Mouse (Mus musculus) myocyte (in vitro differentiated cells): ENCODE measurements around the gene Pgap2. TPM values are rescaled to one million over a fixed set of nuclear protein-coding genes. Genes with fewer than 3 reads are reported as not detected.
A peak's percentile ranks its signal among the peaks of the same experiment; 100 is the strongest.

ENCODE experiments used
- H3K27me3 ChIP-seq: one replicate; pipeline ENCODE4 v1.6.1; 2011; ENCODE audit not compliant: control insufficient read depth, insufficient read depth, insufficient read length
- H3K36me3 ChIP-seq: one replicate; pipeline ENCODE4 v1.6.1; 2011; ENCODE audit not compliant: control insufficient read depth, insufficient read depth
- H3K4me2 ChIP-seq: one replicate; pipeline ENCODE4 v1.6.1; 2011; ENCODE audit warnings: low read depth, control low read depth
- H3K4me3 ChIP-seq: one replicate; pipeline ENCODE4 v1.5.1; 2011; ENCODE audit warnings: mild to moderate bottlenecking, control low read depth, moderate library complexity
- H3K79me2 ChIP-seq: one replicate; pipeline ENCODE4 v1.6.1; 2011; ENCODE audit not compliant: control insufficient read depth, insufficient read depth
- H3ac ChIP-seq: one replicate; pipeline ENCODE4 v1.6.1; 2011; ENCODE audit not compliant: control insufficient read depth, insufficient read length
- CEBPB ChIP-seq: IDR thresholded peaks from 2 replicates; pipeline ENCODE4 v1.6.1; 2011; ENCODE audit warnings: mild to moderate bottlenecking, moderate library complexity; ENCODE audit not compliant: poor library complexity, insufficient read depth, severe bottlenecking
- E2F4 ChIP-seq: IDR thresholded peaks from one replicate; pipeline ENCODE4 v1.6.1; 2011; ENCODE audit warnings: mild to moderate bottlenecking, control low read depth, moderate library complexity; ENCODE audit not compliant: insufficient read depth
- MAX ChIP-seq: IDR thresholded peaks from one replicate; pipeline ENCODE4 v1.6.1; 2011; ENCODE audit warnings: low read depth, mild to moderate bottlenecking, control low read depth
- MYOD1 ChIP-seq, 3 experiments: IDR thresholded peaks; one replicate each; pipeline ENCODE4 v1.6.1; 2011; ENCODE audit warnings: control low read depth in 2 of 3, low read depth in 2 of 3, mild to moderate bottlenecking in 2 of 3, moderate library complexity in 1 of 3; ENCODE audit not compliant: insufficient read length in 2 of 3, control insufficient read depth in 1 of 3
- MYOG ChIP-seq, 3 experiments: IDR thresholded peaks; one replicate each; pipeline ENCODE4 v1.6.1; 2011; ENCODE audit warnings: control low read depth in 2 of 3, low read depth in 2 of 3, mild to moderate bottlenecking in 2 of 3; ENCODE audit not compliant: insufficient read length in 2 of 3, control insufficient read depth in 1 of 3, insufficient read depth in 1 of 3
- POLR2A ChIP-seq: IDR thresholded peaks from one replicate; pipeline ENCODE4 v1.6.1; 2011; ENCODE audit warnings: low read depth, mild to moderate bottlenecking, control low read depth, moderate library complexity; ENCODE audit not compliant: insufficient read length
- POLR2AphosphoS2 ChIP-seq: IDR thresholded peaks from one replicate; pipeline ENCODE4 v1.6.1; 2011; ENCODE audit warnings: low read depth, control low read depth; ENCODE audit not compliant: insufficient read length
- REST ChIP-seq: IDR thresholded peaks from one replicate; pipeline ENCODE4 v1.6.1; 2011; ENCODE audit warnings: mild to moderate bottlenecking, control low read depth, moderate library complexity; ENCODE audit not compliant: insufficient read depth, insufficient read length
- SRF ChIP-seq: IDR thresholded peaks from one replicate; pipeline ENCODE4 v1.6.1; 2011; ENCODE audit warnings: low read depth; ENCODE audit not compliant: control insufficient read depth, insufficient read length
- TCF12 ChIP-seq: IDR thresholded peaks from one replicate; pipeline ENCODE4 v1.6.1; 2011; ENCODE audit warnings: mild to moderate bottlenecking, control low read depth; ENCODE audit not compliant: poor library complexity, insufficient read depth, severe bottlenecking
- TCF3 ChIP-seq: IDR thresholded peaks from one replicate; pipeline ENCODE4 v1.6.1; 2011; ENCODE audit warnings: low read depth, control low read depth; ENCODE audit not compliant: insufficient read length
- USF1 ChIP-seq: IDR thresholded peaks from one replicate; pipeline ENCODE4 v1.6.1; 2011; ENCODE audit warnings: low read depth, mild to moderate bottlenecking, control low read depth, moderate library complexity
- polyA plus RNA-seq: library from polyadenylated mRNA; unstranded; fragments of >200 nt; fragmentation: generic; extraction: Trizol; gene quantifications from one replicate; pipeline ENCODE4 v1.2.1, GENCODE M21; 2012; ENCODE audit warnings: missing spikeins

The Pgap2 gene
- 33.3 TPM for polyA plus RNA-seq

DNA sequence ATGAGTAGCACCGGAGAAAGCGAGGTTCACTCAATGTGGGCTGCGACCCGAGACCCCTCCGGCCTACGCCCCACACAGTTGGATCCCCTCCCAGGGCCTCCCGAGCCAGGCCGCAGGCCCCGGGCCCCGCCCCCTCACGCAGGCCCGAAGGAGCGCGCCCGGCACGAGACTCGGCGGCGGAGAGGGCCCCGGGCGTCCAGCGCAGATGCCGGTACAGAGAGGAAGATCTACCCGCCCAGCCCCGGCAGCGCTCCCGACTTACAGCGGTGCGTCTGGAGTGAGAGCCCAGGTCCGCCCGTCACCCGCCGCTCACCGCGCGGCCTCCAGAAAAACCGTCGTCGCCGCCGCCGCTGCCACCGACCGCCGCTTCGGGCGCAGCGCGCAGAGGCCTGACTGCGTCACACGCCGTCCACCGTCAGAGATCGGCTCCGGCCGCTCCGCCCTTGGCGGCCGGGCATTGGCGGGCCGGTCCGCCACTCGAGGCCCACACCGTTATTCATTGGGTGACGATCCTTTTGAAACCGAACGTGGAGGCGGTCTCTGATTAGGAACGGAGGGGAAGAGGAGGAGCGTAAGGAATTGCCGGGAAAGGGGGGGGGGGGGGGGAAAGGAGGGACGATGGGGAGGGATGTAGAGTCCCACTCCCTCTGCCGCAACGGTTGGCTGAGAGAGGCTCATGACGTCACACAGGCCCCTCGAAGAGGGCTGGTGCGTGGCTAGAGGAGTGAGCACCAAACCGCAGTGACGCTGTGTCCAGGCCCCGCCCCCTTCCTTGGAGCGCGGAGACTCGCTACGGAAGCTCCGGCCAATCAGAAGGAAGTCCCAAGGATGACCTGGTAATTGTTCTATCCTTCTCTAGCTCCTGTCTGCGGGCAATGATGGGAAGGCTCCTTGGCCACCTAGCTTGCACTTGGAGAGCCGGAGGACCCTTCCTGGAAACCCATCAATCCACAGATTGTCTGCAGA lies at the start of gene Pgap2, which contains the start of gene Nup98:
Pgap2 (plus strand) TSS at position 453 of the 966 bp plus-strand sequence.
Nup98 (minus strand) TSS at position 421 of the 966 bp plus-strand sequence.
- TF ChIP-seq MAX (no peak), CEBPB (no peak), MYOD1 (IDR thresholded peaks at IDR 0.05; ENCODE audit: control insufficient read depth in 1 of 3, insufficient read length in 2 of 3, low read depth in 2 of 3) (peak in 1 of 3 experiments; percentile 4), MYOG (IDR thresholded peaks at IDR 0.05; ENCODE audit: control insufficient read depth in 1 of 3, insufficient read depth in 1 of 3, insufficient read length in 2 of 3, low read depth in 2 of 3) (peak in 1 of 3 experiments; percentile 10), POLR2AphosphoS2 (peak; percentile 65), E2F4 (peak; percentile 13), POLR2A (peak; percentile 62)
- Histone ChIP-seq H3ac (peak within 1 kb of the TSS; percentile 68), H3K36me3 (no peaks in the 10 kb centered on the region), H3K4me2 (peak within 1 kb of the TSS; percentile 93), H3K4me3 (peak within 1 kb of the TSS; percentile 53), H3K79me2 (peaks cover 46% of the 10 kb centered on the region), H3K27me3 (no peaks in the 10 kb centered on the region)

DNA sequence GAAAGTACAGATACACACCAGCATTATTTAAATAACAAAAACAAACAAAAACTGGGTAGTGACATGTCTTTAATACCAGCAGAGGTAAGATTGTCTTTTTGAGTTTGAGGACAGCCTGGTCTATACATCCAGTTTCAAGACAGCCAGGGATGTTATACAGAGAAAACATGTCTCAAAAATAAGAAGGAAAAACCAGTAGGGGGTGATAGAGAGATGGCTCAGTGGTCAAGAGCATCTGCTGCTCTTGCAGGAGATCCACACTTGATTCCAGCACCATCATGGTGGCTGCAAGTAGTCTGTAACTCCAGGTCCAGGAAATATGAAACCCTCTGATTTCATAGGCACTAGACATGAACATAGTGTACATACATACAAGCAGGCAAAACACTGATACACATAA lies 39.7 kb upstream of the Pgap2 start:
- Histone ChIP-seq H3K36me3 (peaks cover 45% of the 10 kb centered on the region), H3ac (no peak overlapping the region), H3K4me3 (no peak overlapping the region), H3K4me2 (no peak overlapping the region), H3K79me2 (peaks cover 2% of the 10 kb centered on the region), H3K27me3 (no peaks in the 10 kb centered on the region)
- TF ChIP-seq POLR2A, result no peak
- no peak for TF ChIP-seq REST
- TF ChIP-seq USF1, result no peak
- no peak for TF ChIP-seq E2F4
- no peak for TF ChIP-seq MYOD1 (IDR thresholded peaks at IDR 0.05; ENCODE audit: control insufficient read depth in 1 of 3, insufficient read length in 2 of 3, low read depth in 2 of 3)
- no peak for TF ChIP-seq CEBPB
- TF ChIP-seq TCF3, result no peak
- no peak for TF ChIP-seq MAX
- TF ChIP-seq TCF12, result no peak
- no peak for TF ChIP-seq POLR2AphosphoS2
- no peak for TF ChIP-seq SRF
- no peak for TF ChIP-seq MYOG (IDR thresholded peaks at IDR 0.05; ENCODE audit: control insufficient read depth in 1 of 3, insufficient read depth in 1 of 3, insufficient read length in 2 of 3, low read depth in 2 of 3)

DNA sequence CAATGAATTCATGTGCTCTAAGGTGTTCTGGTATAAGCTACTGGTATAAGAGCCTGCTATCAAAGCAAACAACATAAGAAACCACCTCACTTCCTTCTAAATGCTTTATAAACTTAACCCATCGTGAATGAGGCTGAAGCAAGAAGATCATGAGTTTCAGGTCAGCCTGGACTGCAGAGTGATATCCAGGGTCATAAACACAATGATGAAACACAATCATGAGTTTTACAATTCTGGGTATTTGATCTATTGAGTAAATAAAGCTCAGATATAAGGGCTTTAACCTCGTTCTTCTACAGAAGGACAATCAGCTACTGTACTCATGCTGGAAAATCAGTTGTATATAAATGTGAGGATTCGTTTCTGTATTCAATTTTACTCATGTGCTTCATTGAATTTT lies 26.2 kb upstream of the Pgap2 start:
- Histone ChIP-seq H3K36me3 (peaks cover 68% of the 10 kb centered on the region), H3K4me2 (no peak overlapping the region), H3K79me2 (no peaks in the 10 kb centered on the region), H3ac (no peak overlapping the region), H3K4me3 (no peak overlapping the region), H3K27me3 (no peaks in the 10 kb centered on the region)
- no peak for TF ChIP-seq CEBPB
- TF ChIP-seq SRF, result no peak
- no peak for TF ChIP-seq POLR2AphosphoS2
- no peak for TF ChIP-seq MAX
- TF ChIP-seq E2F4, result no peak
- no peak for TF ChIP-seq TCF3
- TF ChIP-seq POLR2A, result no peak
- TF ChIP-seq MYOG (IDR thresholded peaks at IDR 0.05; ENCODE audit: control insufficient read depth in 1 of 3, insufficient read depth in 1 of 3, insufficient read length in 2 of 3, low read depth in 2 of 3), result no peak
- TF ChIP-seq USF1, result no peak
- TF ChIP-seq TCF12, result no peak
- TF ChIP-seq REST, result no peak
- TF ChIP-seq MYOD1 (IDR thresholded peaks at IDR 0.05; ENCODE audit: control insufficient read depth in 1 of 3, insufficient read length in 2 of 3, low read depth in 2 of 3), result no peak

DNA sequence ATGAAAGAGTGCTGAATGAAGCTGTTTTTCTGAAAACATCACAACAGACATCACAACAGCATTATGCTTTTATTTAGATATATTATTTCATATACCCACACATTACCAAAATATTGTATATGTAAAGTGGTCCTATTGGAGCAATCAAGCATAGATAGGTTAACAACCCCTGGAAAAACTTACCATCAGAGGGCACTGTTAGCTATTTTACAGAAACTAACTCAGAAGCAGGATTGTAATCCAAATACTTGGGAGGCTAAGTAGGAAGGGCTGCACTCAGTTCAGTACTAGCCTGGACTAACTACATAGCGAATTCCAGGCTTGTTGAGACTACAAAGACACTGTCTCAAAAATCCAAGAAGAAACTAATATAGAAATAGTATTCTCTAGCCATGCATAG lies 17.7 kb upstream of the Pgap2 start:
- H3K27me3 ChIP-seq, result no peaks in the 10 kb centered on the region

GRCm38 (mm10) chr7:102200576-102200975 lies 9.4 kb upstream of the Pgap2 start:
- no peak overlapping the region for H3K4me2 ChIP-seq
- no peak for TF ChIP-seq SRF
- TF ChIP-seq E2F4, result no peak
- no peak for TF ChIP-seq TCF3
- TF ChIP-seq TCF12, result no peak
- no peak for TF ChIP-seq MYOG (IDR thresholded peaks at IDR 0.05; ENCODE audit: control insufficient read depth in 1 of 3, insufficient read depth in 1 of 3, insufficient read length in 2 of 3, low read depth in 2 of 3)
- TF ChIP-seq MYOD1 (IDR thresholded peaks at IDR 0.05; ENCODE audit: control insufficient read depth in 1 of 3, insufficient read length in 2 of 3, low read depth in 2 of 3), result no peak
- TF ChIP-seq USF1, result no peak
- no peak for TF ChIP-seq MAX
- no peak for TF ChIP-seq POLR2AphosphoS2
- no peak for TF ChIP-seq POLR2A
- no peak for TF ChIP-seq REST
- TF ChIP-seq CEBPB, result no peak
- no peaks in the 10 kb centered on the region for H3K36me3 ChIP-seq
- no peak overlapping the region for H3K4me3 ChIP-seq
- H3K27me3 ChIP-seq, result no peaks in the 10 kb centered on the region
- H3ac ChIP-seq, result no peak overlapping the region
- peaks cover 99% of the 10 kb centered on the region for H3K79me2 ChIP-seq

More for the DNA sequence above, 17.7 kb upstream of the Pgap2 start:
- no peak for TF ChIP-seq POLR2A
- no peak for TF ChIP-seq MAX
- TF ChIP-seq TCF12, result no peak
- Histone ChIP-seq H3ac (no peak overlapping the region), H3K4me3 (no peak overlapping the region), H3K4me2 (no peak overlapping the region), H3K36me3 (peaks cover 46% of the 10 kb centered on the region), H3K79me2 (peaks cover 24% of the 10 kb centered on the region)
